Mouse (Mus musculus) mesoderm, embryonic 11.5 days (tissue): ENCODE data around the gene Rgs10.

Experiments used
- DNase-seq: peaks from one replicate; pipeline ENCODE4 v3.0.0-alpha.2; 2012; ENCODE audit warnings: low read depth, low spot score

Rgs10 gene

DNA sequence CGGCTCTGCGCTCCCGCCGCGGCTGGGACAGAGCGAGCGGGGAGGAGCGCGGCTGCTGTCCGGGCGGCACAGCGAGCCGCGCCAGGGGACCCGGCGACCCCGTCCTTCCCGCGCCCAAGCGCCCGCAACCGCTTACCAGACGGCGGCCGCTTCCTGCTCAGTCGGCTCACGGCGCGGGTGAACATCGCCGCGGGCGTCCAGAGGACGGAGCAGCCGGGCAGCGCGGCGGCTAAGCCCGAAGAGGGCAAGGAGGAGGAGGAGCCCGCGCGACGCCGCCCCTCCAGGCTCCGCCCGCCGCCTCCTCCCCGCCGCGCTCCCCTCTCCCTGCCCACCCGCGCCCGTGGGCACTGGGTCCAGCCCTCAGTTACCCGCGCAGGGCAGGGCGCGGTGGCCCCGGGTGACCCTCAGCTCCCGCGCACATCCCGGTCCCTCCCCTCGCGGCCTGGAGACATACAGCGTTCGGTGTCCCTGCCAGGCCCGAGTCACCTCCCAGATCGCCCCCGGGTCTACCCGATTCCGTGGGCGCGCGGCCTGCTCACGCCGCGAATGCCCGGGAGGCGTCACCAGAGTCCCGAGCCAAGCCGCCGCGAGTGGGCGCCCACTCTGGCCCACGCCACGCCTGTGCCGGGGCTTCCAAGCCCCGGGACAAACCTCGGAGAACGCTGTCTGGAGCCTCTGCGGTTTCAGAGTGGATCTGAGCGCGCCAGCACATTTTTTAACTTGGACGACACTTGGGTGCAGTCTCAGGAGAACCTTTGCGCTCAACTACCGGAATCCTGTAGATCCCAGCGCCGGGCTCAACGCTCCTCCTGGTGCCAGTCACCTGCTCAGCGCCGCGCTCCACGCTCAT lies at the start of gene Rgs10:
Rgs10 (minus strand) TSS at position 829 of the 850 bp plus-strand sequence.
- DNase-seq: peak; percentile 53

DNA sequence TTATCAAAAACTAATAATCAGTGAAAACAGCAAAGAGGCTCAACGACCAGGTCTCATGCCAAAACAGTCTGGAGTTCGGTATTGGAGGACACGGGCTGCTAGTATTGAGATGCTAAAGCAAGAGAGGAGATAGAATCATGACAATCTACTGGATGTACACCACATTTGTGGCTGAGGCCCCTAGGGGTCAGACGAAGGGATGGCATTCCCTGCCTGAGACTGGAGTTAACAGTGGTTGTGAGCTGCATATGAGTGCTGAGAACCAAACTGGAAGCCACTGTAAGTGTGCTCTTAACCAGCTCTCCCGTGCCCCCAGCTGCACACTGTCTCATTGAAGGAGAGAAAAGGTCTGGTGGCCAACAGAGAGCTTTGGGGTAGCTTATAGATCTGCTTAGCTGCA lies 43.8 kb upstream of the Rgs10 start:
- peak; percentile 4 for DNase-seq

DNA sequence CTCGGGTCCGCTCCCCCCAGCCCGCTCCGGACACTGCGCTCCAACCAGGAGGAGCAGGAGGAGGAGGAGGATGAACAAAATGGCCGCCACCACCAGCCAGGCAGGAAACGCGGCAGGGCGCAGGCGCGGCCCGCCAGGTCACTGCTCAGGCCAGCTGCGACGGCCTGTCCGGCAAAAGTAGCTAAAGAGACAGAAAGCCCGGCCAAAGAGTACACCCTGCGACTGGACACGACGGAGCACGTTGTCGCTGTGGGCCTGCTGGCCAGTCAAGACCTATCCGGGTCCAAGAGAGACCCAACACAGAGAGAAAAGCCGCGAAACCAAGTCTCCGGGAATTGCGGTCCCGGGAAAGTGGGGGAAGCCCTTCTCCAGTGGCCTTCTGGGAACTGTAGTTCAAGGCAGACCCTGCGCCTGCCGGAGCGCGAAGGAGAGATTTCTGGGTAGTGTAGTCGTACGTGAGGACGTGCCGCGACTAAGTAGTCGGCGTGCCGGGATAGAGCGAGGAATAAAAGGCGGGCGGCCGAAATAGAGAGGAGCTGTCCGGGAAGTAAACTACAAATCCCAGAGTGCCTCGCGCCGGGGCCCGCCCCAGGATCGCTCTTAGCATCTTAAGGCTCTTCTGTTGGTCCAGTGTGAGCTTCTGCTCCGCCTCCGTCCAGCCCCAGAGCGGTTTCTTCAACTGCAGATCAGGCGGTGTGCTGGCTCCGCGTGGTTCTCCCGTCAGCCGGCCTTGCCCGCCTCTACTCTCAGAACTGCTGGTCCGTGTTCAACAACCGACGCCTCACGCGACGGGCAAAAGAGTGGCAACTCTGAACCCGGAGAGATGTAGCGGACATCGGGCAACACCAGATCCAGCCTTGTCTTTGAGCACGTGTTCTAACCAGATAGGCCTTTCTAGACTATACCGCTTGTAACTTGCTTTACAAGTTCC lies 43.0 kb upstream of the Rgs10 start, which contains the start of gene Tial1:
Tial1 (minus strand) TSS at position 433 of the 931 bp plus-strand sequence.
- peak; percentile 98 for DNase-seq

DNA sequence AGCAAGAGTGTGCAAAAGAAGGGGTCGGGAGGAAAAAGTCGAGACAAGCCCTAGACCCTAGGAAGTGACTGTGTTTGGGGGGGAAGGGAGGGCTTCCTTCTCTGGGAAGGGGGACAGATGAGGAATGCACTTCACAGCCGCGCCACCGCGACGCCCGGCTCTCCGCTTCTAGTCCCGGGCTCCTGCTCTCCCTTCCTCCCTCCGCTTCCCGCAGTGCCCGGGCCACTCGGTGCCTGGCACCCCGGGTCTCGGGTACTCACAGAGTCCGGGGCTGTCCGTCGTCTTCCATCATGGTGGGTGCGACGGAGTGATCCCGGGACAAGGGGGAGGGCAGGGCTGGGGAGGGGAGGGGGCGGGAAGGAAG lies 42.3 kb upstream of the Rgs10 start:
- peak; percentile 50 for DNase-seq

DNA sequence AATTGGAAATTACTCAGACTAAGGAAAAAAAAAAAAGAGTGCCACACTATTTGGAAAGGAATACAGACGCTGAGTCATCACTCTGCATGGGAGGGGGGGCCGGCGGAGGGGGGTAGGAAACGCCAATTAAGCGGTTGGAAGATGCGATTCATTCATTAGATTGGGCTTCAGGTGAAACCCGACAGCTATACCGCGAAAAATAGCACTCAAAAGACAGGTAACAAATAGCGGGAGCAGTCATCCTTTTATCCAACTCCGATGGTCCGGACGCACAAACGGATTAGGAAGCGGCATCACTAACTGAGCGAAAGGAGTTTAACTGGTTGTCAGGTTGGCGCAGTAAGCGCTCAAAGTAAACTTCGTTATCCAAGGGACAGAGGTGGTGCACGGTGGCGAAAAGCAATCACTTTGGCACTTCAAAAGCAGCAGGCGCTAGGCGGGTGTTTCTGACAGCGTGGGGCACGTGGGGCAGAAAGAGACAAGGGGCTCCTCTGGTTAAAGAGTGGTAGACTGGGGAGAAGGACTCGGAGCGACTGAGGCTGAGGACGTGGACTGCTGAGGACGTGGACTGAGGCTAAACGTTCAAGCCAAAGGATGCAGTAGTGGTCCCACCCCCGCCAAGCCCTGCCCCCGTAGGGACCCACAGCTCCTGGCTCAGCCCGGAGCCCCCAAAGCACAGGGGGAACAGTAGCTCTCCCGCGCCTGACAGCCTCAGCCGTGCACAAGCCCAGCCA lies 41.7 kb upstream of the Rgs10 start:
- DNase-seq: no peak

DNA sequence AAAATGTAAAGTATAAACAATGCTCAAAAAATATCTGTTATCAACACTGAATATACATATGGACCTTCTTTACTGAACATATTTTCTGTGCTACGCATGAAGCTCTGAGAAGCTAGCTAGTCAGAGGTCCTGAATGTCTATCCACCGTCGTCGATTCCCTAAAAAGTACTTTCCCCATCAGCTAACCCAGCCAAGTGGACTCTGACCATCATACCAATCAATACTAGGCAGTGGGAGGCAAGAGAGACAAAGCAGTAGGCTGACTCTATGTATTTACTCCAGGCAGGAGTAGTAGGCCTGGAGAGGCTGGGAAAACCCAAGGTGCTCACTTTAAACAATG lies 41.2 kb upstream of the Rgs10 start:
- peak; percentile 7 for DNase-seq

DNA sequence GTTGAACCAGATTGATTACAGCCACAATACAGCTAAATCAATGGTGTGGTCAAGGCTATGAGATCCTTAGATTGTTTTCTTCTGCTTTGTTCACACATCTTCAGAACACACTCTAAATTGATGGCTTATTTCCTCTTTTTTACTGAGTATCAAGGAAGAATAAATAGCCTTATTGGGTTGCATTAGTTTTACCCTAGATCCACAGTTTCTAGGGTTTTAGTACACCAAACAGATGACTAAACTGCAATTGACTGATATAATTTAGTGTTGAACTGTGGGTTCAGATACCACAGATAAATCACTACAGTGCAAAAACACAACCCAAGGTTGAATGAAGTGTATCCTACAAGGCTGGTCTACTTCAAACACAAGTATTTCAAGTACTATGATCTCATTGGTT lies 39.5 kb upstream of the Rgs10 start:
- DNase-seq: no peak

DNA sequence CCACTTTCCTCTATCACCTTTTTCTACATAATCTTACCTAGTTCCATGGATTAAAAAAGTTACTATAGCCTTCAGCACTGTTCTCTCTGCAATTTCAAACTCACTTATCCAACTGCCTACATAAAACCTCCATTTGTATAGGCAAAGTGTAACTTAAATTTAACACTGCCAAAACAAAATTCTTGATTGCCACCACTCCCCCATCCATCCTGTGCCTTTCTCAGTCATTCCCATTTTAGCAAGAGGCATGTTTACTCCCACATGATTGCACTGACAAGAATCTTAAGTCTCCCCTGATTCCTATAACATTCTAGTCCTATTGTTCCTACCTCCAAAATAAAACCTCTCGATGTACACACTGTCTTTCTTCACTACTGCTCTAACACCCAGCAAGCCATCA lies 34.2 kb upstream of the Rgs10 start:
- DNase-seq: no peak

DNA sequence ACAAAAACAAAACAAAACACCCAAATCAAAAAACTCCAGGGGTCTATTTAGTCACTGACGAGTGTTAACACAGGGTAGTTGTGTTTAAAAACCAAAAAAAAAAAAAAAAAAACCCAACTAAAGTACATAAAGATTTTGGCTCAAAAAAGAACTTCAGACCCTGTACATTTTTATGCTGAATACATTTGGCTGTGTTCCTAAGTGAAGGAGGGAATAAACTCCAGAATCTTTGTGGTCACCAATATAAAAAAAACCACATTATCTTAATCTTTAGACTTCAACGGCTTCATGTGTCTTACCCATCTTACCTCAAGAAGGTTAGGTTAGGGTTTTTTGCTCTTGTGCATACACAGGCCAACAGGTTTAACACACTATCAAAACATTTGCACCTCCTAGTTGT lies 22.0 kb upstream of the Rgs10 start:
- DNase-seq: no peak

DNA sequence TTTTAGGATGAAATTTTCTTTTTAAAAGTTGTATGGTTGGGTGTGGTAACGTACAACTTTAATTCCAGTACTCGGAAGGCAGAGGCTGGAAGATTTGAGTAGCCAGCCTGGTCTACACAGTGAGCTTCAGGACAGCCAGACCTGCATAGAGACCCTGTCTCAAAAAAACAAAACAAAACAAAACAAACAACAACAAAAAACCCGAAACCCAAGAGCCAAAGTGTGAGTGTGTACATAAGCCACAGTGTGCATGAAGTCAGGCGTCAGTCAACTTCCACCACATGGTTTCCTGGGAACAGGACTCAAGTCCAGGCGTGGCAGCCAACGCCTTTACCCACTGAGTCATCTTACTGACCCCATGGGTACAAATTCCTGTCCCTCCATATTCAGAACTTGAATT lies 20.7 kb upstream of the Rgs10 start:
- no peak for DNase-seq

DNA sequence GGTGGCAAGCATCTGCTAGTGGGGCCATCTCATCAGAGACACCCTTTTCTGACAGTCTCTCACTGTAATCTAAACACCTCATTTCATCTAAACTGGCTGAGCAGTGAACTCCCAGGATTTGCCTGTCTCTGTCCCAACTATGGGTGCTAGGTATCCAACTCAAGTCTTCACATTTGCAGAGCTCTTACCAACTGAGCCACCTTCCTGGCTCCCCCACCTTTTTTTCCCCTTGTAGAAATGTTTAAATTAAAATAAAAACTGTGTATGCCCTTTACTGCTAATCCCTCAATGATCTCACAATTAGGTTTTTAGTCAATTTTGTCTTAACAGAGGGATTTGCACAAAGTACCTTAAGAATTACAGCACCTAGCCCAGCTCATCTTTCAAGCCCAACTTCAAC lies 19.6 kb upstream of the Rgs10 start:
- no peak for DNase-seq

DNA sequence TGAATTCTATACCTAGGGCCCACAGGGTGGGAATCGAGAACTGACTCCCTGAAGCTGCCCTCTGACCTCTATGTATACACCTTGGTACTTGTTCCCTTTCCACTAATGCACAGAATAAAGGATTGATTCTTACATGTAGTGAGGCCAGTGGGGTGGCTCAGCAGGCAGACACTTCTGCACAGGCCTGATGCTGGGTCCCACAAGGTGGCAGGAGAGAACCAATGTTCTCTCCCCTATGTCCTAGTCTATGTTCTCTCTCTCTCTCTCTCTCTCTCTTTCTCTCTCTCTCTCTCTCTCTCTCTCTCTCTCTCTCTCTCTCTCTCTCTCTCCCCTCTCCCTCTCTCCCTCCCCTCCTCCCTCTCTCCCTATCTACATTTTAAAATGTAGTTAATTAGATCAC lies 14.7 kb upstream of the Rgs10 start:
- DNase-seq: no peak

DNA sequence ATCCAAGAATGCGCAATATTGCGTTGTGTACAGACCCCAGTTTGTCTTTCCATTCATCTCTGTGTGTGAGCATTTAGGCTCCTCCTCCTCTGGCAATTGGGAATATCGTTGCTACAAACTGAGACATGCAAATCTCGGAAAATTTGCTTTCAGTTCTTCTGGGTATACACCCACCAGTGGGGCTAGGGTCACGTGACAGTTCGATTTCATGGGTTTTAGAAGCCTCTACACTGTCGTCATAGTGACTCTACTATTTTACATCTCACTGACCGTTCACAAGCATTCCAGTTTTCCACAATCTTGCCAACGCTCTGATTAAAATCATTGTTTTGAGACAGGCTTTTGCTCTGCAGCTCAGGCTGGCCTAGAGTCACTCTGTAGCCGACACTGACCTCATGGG lies 14.0 kb upstream of the Rgs10 start:
- no peak for DNase-seq

DNA sequence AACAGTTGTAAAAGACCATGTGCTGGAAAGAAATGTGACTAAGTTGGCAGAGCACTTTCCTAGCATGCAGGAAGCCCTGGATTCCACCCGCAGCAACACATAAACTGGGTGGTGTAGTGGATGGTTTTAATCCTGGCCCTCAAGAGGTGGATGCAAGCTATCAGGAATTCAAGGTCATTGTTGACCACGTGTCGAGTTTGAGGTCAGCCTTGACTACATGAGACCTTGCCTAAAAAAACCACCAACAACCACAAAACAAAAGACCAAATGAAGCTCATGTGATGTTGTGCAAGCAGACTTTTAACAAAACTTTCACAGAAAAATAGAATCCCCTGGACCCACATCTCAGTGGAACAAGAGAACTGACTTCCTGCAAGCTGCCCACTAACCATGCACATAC lies 3.9 kb upstream of the Rgs10 start:
- no peak for DNase-seq

DNA sequence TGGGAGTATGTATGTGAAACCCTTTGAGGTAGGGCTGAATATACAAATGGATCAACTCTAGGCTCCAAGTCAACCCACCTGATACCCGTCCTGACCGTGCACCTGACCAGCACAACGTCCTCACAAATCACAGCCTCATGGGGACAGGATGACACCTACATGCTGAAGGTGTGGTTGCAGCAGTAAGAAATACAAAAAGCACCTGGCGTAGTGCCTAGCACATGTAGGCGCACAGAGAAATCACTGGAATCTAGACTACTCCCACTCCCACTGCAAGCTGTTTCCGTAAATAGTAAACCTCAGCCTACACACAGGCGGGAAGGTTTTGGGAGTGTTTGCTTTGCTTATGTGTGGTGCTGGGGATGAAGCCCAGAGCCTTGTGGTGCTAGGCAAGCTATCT lies 3.1 kb upstream of the Rgs10 start:
- DNase-seq: no peak

DNA sequence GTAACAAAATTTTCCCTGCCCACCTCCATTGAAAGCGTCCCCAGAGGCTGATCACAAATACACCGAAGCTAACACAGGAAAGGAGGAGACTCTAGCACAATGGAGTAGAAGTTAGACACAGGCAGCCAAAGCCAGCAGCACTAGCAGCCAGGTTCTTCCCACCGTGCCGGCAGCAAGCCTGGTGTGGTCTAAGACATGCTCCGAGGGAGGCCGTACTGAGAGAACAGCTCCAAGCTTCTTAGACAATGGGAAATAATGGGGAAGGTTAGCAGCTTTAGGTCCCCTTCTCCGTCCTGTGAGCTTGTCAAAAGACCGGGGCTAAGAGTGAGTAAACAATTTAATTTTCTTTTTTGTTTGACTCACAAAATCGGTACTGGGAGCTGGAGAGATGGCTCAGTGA lies 1.1 kb upstream of the Rgs10 start:
- no peak for DNase-seq

DNA sequence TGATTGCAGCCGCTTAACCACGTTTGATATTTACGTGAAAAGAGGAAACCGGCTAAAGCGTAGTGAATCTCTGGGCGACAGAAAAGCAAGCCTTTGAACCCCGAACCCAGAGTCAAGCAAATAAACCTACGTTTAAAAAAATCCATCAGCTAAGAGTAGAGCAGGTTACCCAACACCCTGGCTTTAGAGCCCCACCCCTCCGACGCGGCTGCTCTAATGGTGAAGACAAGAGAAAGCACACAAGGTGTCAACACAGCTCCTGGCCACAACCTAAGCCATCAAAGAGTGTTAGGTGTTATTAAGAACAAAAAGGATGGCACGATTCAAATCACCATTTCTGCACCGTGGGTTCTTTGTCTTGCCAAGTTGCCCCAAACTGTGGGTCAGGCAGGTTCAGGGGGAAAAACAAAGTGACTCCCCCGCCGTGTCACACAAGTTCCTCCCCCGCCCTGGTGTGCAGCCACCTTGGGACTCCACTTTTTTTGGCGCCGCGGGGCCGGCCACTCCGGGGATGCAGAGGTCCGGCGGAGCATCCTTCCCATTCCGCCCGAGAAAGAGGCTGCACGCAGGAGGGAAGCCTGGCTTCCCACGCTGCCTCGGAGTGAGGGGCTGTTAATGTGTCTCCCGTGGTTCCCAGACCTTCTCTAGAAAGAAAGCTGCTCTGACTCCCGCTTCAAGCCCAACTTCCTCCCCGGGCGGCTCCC lies 1.2 kb downstream of the Rgs10 start:
- DNase-seq: no peak

DNA sequence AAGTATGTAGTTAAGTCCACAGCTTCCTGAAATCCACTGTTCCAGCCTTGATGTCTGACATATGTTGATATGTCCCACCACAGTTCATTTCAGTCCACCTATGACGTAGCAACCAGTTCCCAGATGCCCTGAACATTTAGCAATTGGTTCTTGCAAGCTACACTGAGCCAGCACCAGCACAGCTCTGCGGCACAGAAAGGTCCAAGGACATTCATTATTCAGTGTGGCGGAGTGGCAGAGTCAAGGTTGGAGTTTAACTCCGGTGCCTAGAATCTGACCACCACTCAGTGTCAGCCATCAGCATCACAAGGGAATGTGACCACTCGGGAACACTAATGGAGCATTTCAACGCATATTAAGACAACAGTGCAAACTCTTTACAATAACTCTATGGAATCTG lies 1.9 kb downstream of the Rgs10 start:
- no peak for DNase-seq

DNA sequence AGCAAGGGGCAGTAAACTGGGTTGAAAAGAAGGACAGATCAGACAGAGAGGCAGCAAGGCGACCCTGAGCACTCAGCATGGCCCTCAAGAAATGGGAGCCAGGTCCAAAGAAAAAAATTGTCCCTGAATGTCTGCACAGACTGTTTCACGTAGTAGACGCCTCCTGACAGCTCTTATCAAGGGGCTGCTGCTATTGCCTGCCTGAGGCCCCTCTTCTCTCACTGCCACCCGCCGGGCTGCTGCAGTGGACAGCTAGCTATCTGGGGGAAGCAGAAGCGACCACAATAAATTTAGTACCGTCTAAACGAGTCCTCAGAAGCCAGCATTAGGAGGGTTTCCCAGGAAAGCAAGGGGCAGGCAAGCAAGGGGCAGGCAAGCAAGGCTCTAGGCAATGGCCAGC lies 4.1 kb downstream of the Rgs10 start:
- DNase-seq: no peak

DNA sequence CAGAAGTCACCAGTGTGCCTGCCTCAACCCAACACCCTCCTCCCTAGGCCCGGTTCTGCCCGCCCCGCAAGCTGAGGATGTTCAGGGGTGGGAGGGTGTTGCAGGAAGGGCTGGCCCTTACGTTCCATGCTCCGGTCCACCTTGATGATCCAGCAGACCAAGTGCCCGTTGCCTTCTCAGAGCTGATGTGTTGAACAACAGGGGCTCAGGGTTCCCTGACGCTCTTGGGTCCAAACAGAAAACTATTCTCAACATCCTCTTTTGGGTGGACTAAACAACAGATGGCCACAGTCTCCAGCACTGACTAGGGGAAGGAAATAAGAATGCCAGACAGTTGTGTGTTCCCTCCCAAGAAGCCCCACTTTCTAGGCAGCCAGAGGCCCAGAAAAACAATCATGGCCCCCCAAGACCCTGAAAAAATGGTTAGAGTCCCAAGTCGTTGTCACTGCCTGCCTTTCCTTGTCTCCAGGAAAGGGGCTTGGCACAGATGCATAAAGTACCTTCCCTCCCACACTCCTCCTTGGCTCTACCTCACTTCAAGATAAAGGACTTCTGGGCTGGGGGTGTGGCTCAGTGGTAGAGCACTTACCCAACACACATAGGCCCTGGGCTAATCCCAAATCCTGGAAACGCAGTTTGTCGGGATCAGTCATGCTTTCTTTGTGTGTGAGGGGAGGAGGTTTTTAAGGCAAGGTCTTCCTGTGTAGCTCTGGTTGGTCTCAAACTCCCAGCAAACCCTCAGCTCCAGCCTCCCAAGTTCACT lies 6.3 kb downstream of the Rgs10 start:
- no peak for DNase-seq
